Mouse (Mus musculus): ENCODE results near the gene Tbccd1.
"Not testable (repeated sequence)": the region's sequence is repeated elsewhere in the genome, so short reads cannot be mapped to it uniquely, and the experiment has no call there.

Tbccd1 gene

DNA sequence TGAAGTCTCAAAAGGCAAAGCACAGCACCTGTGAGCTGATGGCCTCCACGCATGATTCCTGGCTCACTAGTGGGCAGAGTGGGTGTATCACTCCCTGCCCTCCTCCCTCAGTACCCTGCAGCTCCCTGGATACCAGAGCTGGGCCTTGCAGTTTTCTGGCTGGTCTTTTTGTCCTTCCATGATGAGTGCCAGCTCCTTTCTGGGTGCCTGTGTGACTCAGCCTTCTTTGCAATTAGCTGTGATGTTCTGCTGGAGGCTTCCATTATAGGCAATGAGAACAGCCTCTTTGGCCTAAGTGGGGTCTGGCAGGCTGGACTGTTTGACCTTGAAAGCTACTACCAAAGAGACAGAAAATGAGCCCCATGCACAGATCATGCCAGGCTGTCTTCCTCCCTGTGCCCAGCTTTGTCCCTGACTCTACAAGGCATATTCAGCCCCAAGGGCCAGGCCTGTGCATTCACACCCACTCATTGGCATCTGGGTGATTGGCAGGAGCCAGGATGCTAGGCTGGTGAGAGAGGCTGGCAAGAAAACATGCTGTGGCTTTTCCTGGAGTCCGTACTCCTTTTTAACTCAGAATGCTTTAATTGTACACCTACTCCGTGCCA is 78.1 kb downstream of the Tbccd1 start:
- DNase-seq (ENCODE audit: low spot score) = no peak

DNA sequence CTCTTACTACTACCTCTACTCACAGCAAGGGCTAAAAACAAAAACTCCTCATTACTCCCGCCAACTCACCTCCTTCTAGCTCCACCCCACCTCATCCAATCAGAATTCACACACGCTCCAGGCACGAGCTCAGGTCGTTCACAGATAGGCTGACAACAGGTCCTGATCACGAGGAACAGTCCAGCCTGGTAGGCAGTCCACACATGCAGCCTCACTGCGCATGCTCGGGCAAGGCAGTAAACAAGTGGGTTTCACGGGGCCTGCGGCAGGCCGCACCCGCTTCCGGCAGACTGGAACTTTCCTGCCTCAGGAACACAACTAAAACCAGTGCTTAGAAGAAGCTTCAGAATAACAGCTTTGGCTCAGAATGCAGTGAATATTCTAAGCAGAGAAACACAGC is 79.2 kb downstream of the Tbccd1 start:
- not testable (repeated sequence) for DNase-seq (ENCODE audit: low spot score)

DNA sequence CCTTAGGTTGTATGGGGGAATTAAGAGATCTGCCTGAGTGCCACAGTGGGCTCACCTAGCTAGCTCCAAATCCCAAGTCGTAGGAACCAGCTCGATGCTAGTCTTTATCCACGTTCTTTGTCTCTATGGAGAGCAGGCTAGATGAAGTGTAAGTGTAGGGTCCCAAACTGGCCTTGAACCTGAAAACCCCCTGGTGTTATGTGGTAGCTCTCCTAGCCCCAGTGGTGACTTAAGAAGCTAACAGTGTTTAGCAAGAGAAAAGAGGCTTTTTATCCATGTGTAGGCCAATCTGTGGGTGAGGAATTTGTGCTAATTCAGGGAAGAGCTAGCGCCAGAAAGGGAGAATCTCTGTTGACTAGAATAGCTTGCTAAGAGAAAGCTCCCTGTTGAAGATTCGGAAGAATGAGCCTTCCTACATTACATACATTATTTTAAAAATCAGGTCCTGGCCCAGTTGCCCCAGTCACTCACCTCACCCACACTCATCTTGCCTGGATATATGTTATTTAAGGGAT is 81.9 kb downstream of the Tbccd1 start:
- no peak for DNase-seq (ENCODE audit: low spot score)

DNA sequence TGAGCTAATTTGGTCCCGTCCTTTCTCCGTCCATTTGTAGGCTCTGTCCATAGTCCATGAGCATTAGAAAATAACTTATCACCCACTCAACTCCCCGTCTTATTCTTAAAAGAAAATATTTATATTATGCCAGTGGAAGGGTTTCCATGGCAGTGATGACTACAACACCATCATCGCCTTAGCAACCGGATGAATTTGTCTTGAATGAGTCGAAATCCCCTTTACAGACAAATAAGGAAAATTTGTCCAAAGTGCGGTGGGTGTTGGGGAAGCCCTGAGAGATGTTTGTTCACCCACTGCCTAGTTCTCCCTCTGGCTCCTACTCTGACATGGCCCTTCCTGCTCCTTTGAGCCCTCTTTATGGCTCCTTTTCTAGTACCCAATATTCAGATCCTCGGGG is 88.8 kb downstream of the Tbccd1 start:
- DNase-seq (ENCODE audit: low spot score) = no peak

DNA sequence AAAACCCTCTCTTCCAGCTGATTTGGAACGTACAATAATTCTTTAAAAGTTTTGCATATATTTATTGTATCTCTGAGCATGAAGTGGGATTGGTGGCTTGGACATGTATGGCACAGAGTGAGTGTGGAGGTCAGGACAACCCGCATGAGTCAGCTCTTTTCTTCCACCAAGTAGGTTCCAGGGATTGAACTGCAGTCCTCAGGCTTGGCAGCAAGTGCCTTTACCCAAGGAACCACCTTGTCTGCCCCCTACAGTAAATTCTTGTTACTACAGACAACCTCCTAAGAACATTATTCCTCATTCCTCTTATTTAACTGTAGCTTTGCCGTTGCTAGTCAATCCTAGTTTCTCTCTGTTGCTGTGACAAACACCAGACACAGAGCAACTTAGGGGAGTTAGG is 90.1 kb downstream of the Tbccd1 start:
- no peak for DNase-seq (ENCODE audit: low spot score)

DNA sequence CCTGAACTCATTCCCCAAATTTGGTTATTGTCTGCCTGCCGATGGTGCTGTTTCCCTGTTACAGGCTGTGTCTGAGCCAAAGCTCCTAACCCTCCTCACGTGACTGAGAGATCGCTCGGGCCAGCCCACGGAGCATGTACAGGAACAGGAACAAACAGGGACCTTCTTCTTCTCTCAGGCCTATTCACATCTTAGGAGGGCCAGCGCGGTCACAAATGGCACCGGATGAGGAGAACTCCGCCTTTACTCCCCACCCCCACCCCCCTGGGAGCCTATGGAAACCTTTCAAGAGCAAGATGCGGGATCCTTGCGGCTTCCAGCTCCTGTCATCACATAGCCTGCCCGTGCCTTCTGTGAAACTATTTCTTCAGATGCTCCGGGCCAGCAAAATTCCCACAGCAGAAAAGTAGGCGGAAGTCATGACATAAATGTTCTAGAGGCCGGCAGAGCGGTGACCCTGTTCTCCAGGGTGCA is 90.7 kb downstream of the Tbccd1 start:
- DNase-seq (ENCODE audit: low spot score) = no peak

DNA sequence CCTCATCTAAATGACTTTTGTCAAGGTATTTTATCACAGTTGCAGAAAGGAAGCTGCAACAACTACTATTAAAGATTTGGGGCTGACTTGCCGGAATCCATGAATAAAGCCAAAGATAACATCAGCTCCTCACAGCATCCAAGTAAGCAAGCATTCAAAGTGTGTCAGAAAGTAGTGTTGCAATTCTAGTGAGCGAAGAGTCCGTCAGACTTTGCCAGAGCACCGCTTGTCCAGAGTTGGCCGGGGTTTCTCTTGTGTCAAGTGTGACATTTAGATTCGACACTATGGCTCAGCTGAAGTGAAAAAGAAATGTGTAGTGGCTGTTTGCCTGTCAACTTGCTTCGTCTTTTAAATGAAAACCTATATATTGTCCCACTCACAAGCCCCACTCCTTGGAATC is 91.9 kb downstream of the Tbccd1 start:
- no peak for DNase-seq (ENCODE audit: low spot score)

Data from embryo, embryonic 10.5 days (tissue).